Mouse (Mus musculus) CH12.LX (cell line): ENCODE data around the gene Ms4a6d.

Experiments
- CHD2 ChIP-seq: IDR thresholded peaks from 2 replicates; pipeline ENCODE4 v1.6.1; 2011; ENCODE audit warnings: low read length, improper control_type of control experiment
- CTCF ChIP-seq, 2 experiments: IDR thresholded peaks in 1 of 2; conservative IDR thresholded peaks in 1 of 2; 2 replicates each; pipeline ENCODE4 v1.5.1; 2011 to 2012; ENCODE audit warnings: low read depth in 2 of 2, low read length in 2 of 2, improper control_type of control experiment in 1 of 2, inconsistent platforms in 1 of 2, mild to moderate bottlenecking in 1 of 2, moderate library complexity in 1 of 2
- KAT2A ChIP-seq: IDR thresholded peaks from 2 replicates; pipeline ENCODE4 v1.6.1; 2012; ENCODE audit warnings: low read length, improper control_type of control experiment, inconsistent platforms; ENCODE audit not compliant: insufficient replicate concordance
- MAX ChIP-seq: IDR thresholded peaks from 2 replicates; pipeline ENCODE4 v1.6.1; 2011; ENCODE audit warnings: low read length, improper control_type of control experiment
- MAZ ChIP-seq: IDR thresholded peaks from 2 replicates; pipeline ENCODE4 v1.6.1; 2012; ENCODE audit warnings: low read depth, mild to moderate bottlenecking, inconsistent platforms, low read length, improper control_type of control experiment, moderate library complexity
- MYC ChIP-seq: IDR thresholded peaks from 2 replicates; pipeline ENCODE4 v1.6.1; 2011; ENCODE audit warnings: low read depth, mild to moderate bottlenecking, improper control_type of control experiment, low read length
- NRF1 ChIP-seq: IDR thresholded peaks from 2 replicates; pipeline ENCODE4 v1.6.1; 2014; ENCODE audit warnings: low read depth, mild to moderate bottlenecking, inconsistent platforms, low read length, improper control_type of control experiment, moderate library complexity
- POLR2A ChIP-seq: IDR thresholded peaks from 2 replicates; pipeline ENCODE4 v1.6.1; 2011; ENCODE audit warnings: low read depth, mild to moderate bottlenecking, improper control_type of control experiment, low read length
- POLR2AphosphoS2 ChIP-seq: IDR thresholded peaks from 2 replicates; pipeline ENCODE4 v1.6.1; 2011; ENCODE audit warnings: low read depth, low read length, improper control_type of control experiment
- TBP ChIP-seq: conservative IDR thresholded peaks from 2 replicates; pipeline ENCODE4 v1.6.1; 2011; ENCODE audit warnings: low read depth, low read length, improper control_type of control experiment
- UBTF ChIP-seq: IDR thresholded peaks from 2 replicates; pipeline ENCODE4 v1.6.1; 2012; ENCODE audit warnings: low read depth, mild to moderate bottlenecking, inconsistent platforms, low read length, improper control_type of control experiment, moderate library complexity
- ZKSCAN1 ChIP-seq: IDR thresholded peaks from 2 replicates; pipeline ENCODE4 v1.6.1; 2012; ENCODE audit warnings: low read depth, inconsistent platforms, low read length, improper control_type of control experiment, borderline replicate concordance

- no peak for TF ChIP-seq POLR2A
- TF ChIP-seq POLR2AphosphoS2: no peak
- TF ChIP-seq MYC: no peak
- TF ChIP-seq TBP: no peak
- TF ChIP-seq CHD2: no peak
- TF ChIP-seq CTCF (conservative IDR thresholded peaks at IDR 0.05 in 1 of 2, IDR thresholded peaks at IDR 0.05 in 1 of 2; ENCODE audit: low read depth in 2 of 2, low read length in 2 of 2): no peak
- TF ChIP-seq KAT2A: no peak
- no peak for TF ChIP-seq ZKSCAN1
- TF ChIP-seq MAZ: no peak
- TF ChIP-seq MAX: no peak
- no peak for TF ChIP-seq NRF1
- no peak for TF ChIP-seq UBTF
These were observed 20.6 kb upstream of the Ms4a6d start for GRCm38 (mm10) chr19:11625231-11625630.
